Mouse (Mus musculus) cerebellum, adult 2 months (tissue): ENCODE measurements at regions not wholly inside any gene's neighbourhood (a gene's known extent, or its start where the extent isn't known, plus 50 kb on each side); places are given as distances from the start of the nearest gene placed in this dataset.

Source experiments
- CTCF ChIP-seq: fragments of 200-500 bp; IDR thresholded peaks from 2 replicates; pipeline ENCODE4 v1.5.1; 2011; ENCODE audit warnings: low read depth, mild to moderate bottlenecking, control low read depth, low read length, moderate library complexity, borderline replicate concordance; ENCODE audit not compliant: insufficient read depth
- POLR2A ChIP-seq: fragments of 200-500 bp; IDR thresholded peaks from 2 replicates; pipeline ENCODE4 v1.6.1; 2011; ENCODE audit warnings: low read length, control low read depth, borderline replicate concordance; ENCODE audit not compliant: insufficient read depth

DNA sequence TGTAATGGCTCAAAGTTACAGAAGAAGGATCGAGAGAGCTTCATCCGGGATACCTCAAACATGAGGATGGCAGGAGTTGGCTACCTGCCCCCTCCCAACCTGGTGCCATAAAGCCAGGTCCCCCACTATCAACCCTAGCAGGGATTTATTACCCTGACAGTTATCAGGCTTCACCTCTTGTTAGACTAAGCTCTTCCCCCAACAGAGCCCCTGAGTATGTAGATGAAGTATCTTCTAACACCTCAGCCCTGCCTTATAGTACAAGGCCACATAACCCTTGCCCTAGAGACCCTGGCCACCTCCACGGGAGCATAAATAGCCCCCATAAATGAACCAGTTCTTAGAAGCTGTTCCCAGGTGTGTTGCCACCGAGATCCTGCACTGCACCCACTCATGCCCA lies 158.9 kb upstream of the Kiz start:
- TF ChIP-seq CTCF (no peak), POLR2A (no peak)
